Mouse (Mus musculus): ENCODE data around the gene Fam126a. TPM values are rescaled to one million over a fixed set of nuclear protein-coding genes. Genes with fewer than 3 reads are reported as not detected.

The Fam126a gene
- polyA plus RNA-seq, 1 experiment from 2014 or later = 36.4 TPM

- H3K9ac ChIP-seq = no peak overlapping the region
- WGBS = 51% methylated on average over 9 of the region's 9 CpGs
- H3K4me2 ChIP-seq = no peak overlapping the region
- no peaks in the 10 kb centered on the region for H3K36me3 ChIP-seq
- peaks cover 8% of the 10 kb centered on the region for H3K4me1 ChIP-seq (replicated peaks)
- no peak for ATAC-seq (ENCODE audit: low FRiP score)
- H3K4me3 ChIP-seq = no peak overlapping the region
- 0 out of 2 replicates have a peak overlapping the region, but pooled peaks have one; percentile 6 for H3K27ac ChIP-seq
- no peaks in the 10 kb centered on the region for H3K27me3 ChIP-seq
- H3K9me3 ChIP-seq = 0 out of 2 replicates have a peak, but pooled peaks cover 11% of the 10 kb centered on the region
Observed at GRCm38 (mm10) chr5:24053245-24054190, 23.0 kb upstream of the Fam126a start.

DNA sequence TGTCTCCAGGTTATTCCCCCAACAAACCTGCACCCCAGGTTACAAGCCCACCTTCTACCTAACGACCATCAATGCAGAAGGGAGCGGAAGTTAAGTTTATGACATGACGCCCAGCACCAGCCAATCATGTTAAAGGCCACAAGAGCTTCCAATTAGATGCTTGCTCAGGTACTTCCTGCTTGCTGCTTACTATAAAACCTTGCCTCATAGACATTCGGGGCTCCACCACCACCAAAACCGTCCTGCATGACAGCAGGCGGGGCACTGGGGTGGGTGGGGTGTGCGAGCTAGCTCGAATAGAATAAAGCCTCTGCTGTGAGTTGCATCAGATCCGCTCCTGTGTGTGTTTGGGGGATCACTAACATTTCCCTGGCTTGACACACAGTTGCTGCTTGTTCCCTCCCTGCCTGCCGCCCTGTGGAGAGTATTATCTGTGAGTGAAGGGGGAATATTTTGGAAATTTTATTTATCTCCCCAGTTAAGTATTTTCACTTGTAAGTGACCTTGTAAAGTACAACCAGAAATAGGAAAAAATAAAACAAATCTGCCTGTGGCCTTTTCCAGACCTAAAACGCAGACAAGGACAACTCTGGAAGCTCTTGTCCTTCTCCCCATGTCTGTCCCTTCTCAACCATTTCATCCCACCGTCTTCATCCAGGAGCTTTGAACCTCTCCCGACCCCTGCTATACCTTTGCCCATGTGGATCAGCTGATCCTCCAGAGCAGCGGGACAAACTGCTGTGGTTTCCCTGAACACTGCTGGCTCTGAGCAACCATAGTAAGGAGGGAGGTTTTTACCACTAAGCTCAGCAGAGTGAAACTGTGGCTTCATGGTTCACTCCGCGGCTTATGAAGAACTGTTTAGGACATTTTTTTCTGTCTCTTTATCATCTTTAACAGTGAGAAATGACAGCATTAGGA, 21.5 kb upstream of the Fam126a start:
- peaks cover 8% of the 10 kb centered on the region for H3K4me1 ChIP-seq (replicated peaks)
- H3K4me3 ChIP-seq = no peak overlapping the region
- H3K36me3 ChIP-seq = no peaks in the 10 kb centered on the region
- H3K27me3 ChIP-seq = no peaks in the 10 kb centered on the region
- WGBS = 72% methylated on average over 16 of the region's 16 CpGs
- H3K27ac ChIP-seq = no peak overlapping the region
- no peak overlapping the region for H3K4me2 ChIP-seq
- H3K9ac ChIP-seq = no peak overlapping the region
- ATAC-seq (ENCODE audit: low FRiP score) = no peak
- H3K9me3 ChIP-seq = 0 out of 2 replicates have a peak, but pooled peaks cover 6% of the 10 kb centered on the region

DNA sequence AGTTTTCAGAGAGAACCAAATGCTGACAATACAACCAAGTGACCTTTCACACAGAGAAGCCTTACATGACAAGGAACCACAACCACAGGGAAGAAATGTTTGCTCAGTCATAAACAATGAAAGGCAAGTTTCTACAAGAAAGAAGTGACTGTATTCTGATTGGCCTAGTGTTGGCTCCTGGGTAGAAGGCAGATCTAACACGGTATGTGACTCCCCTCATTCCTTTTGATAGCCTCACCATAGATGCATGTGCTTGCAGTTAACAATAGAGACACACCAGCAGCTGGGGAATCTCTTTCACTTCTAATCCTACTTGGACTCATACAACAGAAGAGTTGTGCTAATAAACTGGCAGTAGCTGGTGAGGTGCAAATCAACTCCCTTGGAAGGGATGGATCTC, 17.3 kb upstream of the Fam126a start:
- Histone ChIP-seq H3K4me2 (no peak overlapping the region), H3K27ac (no peak overlapping the region), H3K9ac (no peak overlapping the region), H3K9me3 (no peaks in the 10 kb centered on the region), H3K4me1 (replicated peaks) (peaks cover 5% of the 10 kb centered on the region), H3K27me3 (0 out of 2 replicates have a peak, but pooled peaks cover 4% of the 10 kb centered on the region), H3K36me3 (no peaks in the 10 kb centered on the region), H3K4me3 (no peak overlapping the region)
- no peak for ATAC-seq (ENCODE audit: low FRiP score)
- 31% methylated on average over 1 of the region's 1 CpGs for WGBS

DNA sequence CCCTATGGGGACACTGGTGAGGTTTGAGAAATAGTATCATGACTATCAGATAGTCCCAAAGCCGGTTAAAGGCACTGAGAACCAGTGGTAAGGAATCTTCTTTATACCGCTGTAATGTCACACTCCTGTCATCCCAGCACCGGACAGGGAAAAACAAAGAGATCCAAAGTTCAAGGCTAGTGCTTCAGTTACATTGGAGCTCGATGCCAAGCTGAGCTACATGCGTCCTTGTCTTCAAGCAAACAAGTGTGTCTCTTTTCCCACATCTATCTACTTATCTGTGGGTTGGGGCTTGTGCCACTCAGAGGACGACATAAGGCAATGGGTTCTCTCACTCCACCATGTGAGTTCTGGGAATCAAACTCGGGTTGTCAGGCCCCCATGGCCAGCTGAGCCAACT, 16.5 kb upstream of the Fam126a start:
- H3K9me3 ChIP-seq = no peaks in the 10 kb centered on the region
- no peak for ATAC-seq (ENCODE audit: low FRiP score)
- H3K27me3 ChIP-seq = 0 out of 2 replicates have a peak, but pooled peaks cover 4% of the 10 kb centered on the region
- 0 out of 2 replicates have a peak overlapping the region, but pooled peaks have one; percentile 19 for H3K27ac ChIP-seq
- H3K9ac ChIP-seq = no peak overlapping the region
- H3K4me2 ChIP-seq = no peak overlapping the region
- 84% methylated on average over 7 of the region's 7 CpGs for WGBS
- H3K36me3 ChIP-seq = no peaks in the 10 kb centered on the region
- H3K4me1 ChIP-seq (replicated peaks) = peaks cover 5% of the 10 kb centered on the region
- H3K4me3 ChIP-seq = no peak overlapping the region

- 0 out of 2 replicates have a peak overlapping the region, but pooled peaks have one; percentile 19 for H3K27ac ChIP-seq
- H3K4me2 ChIP-seq = no peak overlapping the region
- no peak overlapping the region for H3K4me3 ChIP-seq
- no peak overlapping the region for H3K9ac ChIP-seq
- H3K27me3 ChIP-seq = 0 out of 2 replicates have a peak, but pooled peaks cover 4% of the 10 kb centered on the region
- peaks cover 5% of the 10 kb centered on the region; the same call in 1 of the 2 replicates for H3K4me1 ChIP-seq (replicated peaks)
- H3K36me3 ChIP-seq = no peaks in the 10 kb centered on the region
- no peaks in the 10 kb centered on the region for H3K9me3 ChIP-seq
- peak; percentile 71 for ATAC-seq (ENCODE audit: low FRiP score)
- 50% methylated on average over 4 of the region's 4 CpGs for WGBS
Observed at GRCm38 (mm10) chr5:24045998-24046631, 15.6 kb upstream of the Fam126a start.

- Histone ChIP-seq H3K4me3 (no peak overlapping the region), H3K27me3 (0 out of 2 replicates have a peak, but pooled peaks cover 4% of the 10 kb centered on the region), H3K9me3 (no peaks in the 10 kb centered on the region), H3K4me2 (no peak overlapping the region), H3K4me1 (replicated peaks) (peaks cover 5% of the 10 kb centered on the region; the same call in 1 of the 2 replicates), H3K36me3 (no peaks in the 10 kb centered on the region), H3K27ac (no peak overlapping the region), H3K9ac (no peak overlapping the region)
- no peak for ATAC-seq (ENCODE audit: low FRiP score)
- 31% methylated on average over 1 of the region's 1 CpGs for WGBS
Observed at GRCm38 (mm10) chr5:24044387-24044786, 13.9 kb upstream of the Fam126a start.

GRCm38 (mm10) chr5:24043367-24043766, 12.9 kb upstream of the Fam126a start:
- 0 out of 2 replicates have a peak, but pooled peaks cover 4% of the 10 kb centered on the region for H3K27me3 ChIP-seq
- 98% methylated on average over 2 of the region's 2 CpGs for WGBS
- ATAC-seq (ENCODE audit: low FRiP score) = no peak

GRCm38 (mm10) chr5:24041341-24041852, 10.9 kb upstream of the Fam126a start:
- H3K9ac ChIP-seq = no peak overlapping the region
- 83% methylated on average over 4 of the region's 4 CpGs for WGBS
- no peak for ATAC-seq (ENCODE audit: low FRiP score)
- no peak overlapping the region for H3K27ac ChIP-seq
- 0 out of 2 replicates have a peak, but pooled peaks cover 4% of the 10 kb centered on the region for H3K27me3 ChIP-seq
- H3K4me2 ChIP-seq = no peak overlapping the region
- no peaks in the 10 kb centered on the region for H3K4me1 ChIP-seq (replicated peaks)
- H3K4me3 ChIP-seq = no peak overlapping the region
- H3K36me3 ChIP-seq = no peaks in the 10 kb centered on the region
- no peaks in the 10 kb centered on the region for H3K9me3 ChIP-seq

More at GRCm38 (mm10) chr5:24043367-24043766, 12.9 kb upstream of the Fam126a start:
- Histone ChIP-seq H3K9ac (no peak overlapping the region), H3K36me3 (no peaks in the 10 kb centered on the region), H3K27ac (no peak overlapping the region), H3K9me3 (no peaks in the 10 kb centered on the region), H3K4me2 (no peak overlapping the region), H3K4me1 (replicated peaks) (peaks cover 5% of the 10 kb centered on the region; the same call in 1 of the 2 replicates), H3K4me3 (no peak overlapping the region)

DNA sequence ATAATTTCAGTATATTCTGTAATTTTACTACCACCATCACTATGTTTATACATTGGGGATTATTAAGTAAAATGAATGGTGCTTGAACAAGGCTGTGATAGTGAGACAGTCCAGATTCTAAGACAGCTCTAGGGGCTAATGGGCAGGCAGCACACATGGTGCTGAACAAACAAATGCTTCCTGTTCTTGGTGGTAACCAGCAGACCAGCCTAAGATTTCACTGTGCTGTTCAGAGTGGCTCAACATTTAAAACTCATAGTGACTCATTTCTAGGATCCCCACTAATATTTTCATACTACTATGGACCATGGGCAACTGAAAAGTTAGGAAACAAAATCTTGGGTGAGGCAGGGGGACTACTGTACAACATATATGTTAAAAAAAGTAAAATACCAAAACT, 10.1 kb upstream of the Fam126a start:
- no peak overlapping the region for H3K9ac ChIP-seq
- H3K27me3 ChIP-seq = 0 out of 2 replicates have a peak, but pooled peaks cover 4% of the 10 kb centered on the region
- no peak overlapping the region for H3K4me3 ChIP-seq
- no peaks in the 10 kb centered on the region for H3K36me3 ChIP-seq
- H3K27ac ChIP-seq = no peak overlapping the region
- ATAC-seq (ENCODE audit: low FRiP score) = no peak
- H3K4me1 ChIP-seq (replicated peaks) = no peaks in the 10 kb centered on the region
- H3K4me2 ChIP-seq = no peak overlapping the region
- H3K9me3 ChIP-seq = no peaks in the 10 kb centered on the region

DNA sequence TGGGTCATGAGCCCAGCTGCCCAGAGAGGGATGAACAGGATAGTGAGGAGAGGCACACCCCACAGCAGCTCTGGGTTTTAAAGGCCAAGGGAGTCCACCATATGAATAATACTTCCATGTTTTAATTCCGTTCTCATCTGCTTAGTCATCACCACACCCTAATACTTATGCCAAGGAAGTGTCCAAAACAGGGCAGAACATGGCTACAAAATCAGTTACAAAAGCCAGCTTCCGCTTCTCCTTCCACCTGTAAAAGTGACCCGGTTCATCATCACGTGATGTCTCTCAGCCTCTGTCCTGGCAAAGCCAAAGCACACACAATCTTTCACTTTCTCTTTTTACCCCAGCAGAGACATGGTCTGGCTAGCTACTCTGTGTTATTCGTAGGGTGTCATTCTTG, 8.9 kb upstream of the Fam126a start:
- Histone ChIP-seq H3K36me3 (no peaks in the 10 kb centered on the region), H3K27me3 (0 out of 2 replicates have a peak, but pooled peaks cover 4% of the 10 kb centered on the region), H3K27ac (no peak overlapping the region), H3K4me3 (no peak overlapping the region), H3K4me1 (replicated peaks) (no peaks in the 10 kb centered on the region), H3K9me3 (no peaks in the 10 kb centered on the region), H3K4me2 (no peak overlapping the region), H3K9ac (no peak overlapping the region)
- ATAC-seq (ENCODE audit: low FRiP score) = no peak
- WGBS = 93% methylated on average over 5 of the region's 5 CpGs

- H3K4me2 ChIP-seq = no peak overlapping the region
- H3K36me3 ChIP-seq = no peaks in the 10 kb centered on the region
- H3K4me1 ChIP-seq (replicated peaks) = no peaks in the 10 kb centered on the region
- no peak overlapping the region for H3K9ac ChIP-seq
- WGBS = 74% methylated on average over 5 of the region's 5 CpGs
- H3K27me3 ChIP-seq = 0 out of 2 replicates have a peak, but pooled peaks cover 4% of the 10 kb centered on the region
- no peak overlapping the region for H3K4me3 ChIP-seq
- ATAC-seq (ENCODE audit: low FRiP score) = no peak
- H3K9me3 ChIP-seq = no peaks in the 10 kb centered on the region
- no peak overlapping the region for H3K27ac ChIP-seq
Observed at GRCm38 (mm10) chr5:24038819-24039218, 8.3 kb upstream of the Fam126a start.

All from hindbrain, embryonic 13.5 days (tissue).